Mouse (Mus musculus) embryonic stem cell, embryonic (primary cell): ENCODE measurements around the gene Adamts12.

Experiments
- CTCF ChIA-PET, 4 experiments: fragments of 300-600 bp in 2 of 4; fragments of 350-600 bp in 2 of 4; sonication (Branson Sonifier 250); formaldehyde crosslinking; loops; one replicate each; lab custom pipeline; 2022; ENCODE audit warnings: inconsistent platforms in 2 of 4; lab: Charles Lee
- POLR2A ChIA-PET, 4 experiments: fragments of 300-600 bp in 2 of 4; fragments of 350-600 bp in 2 of 4; sonication (Branson Sonifier 250); formaldehyde crosslinking; loops; one replicate each; lab custom pipeline; 2022; ENCODE audit warnings: antibody characterized with exemption in 4 of 4, inconsistent platforms in 1 of 4; lab: Charles Lee

The Adamts12 gene

DNA sequence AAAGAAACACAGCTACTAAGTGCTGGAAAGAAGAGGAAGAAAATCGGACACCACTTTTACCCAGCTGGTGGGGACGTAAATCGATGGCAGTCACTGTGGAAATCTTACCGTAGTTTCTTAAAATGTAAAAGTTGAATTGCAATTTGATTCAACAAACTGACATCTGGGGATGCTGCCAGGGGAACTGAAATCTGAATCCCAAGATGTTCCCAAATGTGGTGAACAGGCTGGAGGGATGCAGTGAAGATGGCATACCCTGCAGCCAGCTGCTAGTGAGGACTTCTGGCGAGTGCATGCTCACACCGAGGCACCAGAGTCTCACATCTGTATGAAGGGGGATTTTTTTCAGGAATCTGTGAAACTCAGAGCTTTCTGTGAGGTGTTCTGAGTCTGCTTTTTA, 138.5 kb downstream of the Adamts12 start:
- ChIA-PET POLR2A (no interaction called here), CTCF (no interaction called here)

DNA sequence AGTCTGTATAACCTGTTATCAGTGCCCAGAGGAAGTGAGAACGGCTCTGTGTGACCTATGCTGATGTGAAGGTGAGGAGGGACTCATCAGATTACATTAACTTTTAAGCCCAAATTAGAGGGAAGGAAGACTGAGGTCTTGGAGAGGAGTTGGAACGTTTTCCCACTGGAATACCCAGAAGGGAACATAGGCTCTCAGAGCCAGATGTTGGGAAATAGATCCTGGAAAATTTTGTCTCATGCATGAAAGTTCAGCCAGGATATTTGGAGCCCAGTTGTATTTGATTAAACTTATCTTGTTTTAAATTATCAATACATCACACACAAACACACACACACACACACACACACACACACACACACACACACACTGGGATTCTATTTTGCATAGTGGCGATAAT, 140.3 kb downstream of the Adamts12 start:
- ChIA-PET CTCF (no interaction called here), POLR2A (no interaction called here)

DNA sequence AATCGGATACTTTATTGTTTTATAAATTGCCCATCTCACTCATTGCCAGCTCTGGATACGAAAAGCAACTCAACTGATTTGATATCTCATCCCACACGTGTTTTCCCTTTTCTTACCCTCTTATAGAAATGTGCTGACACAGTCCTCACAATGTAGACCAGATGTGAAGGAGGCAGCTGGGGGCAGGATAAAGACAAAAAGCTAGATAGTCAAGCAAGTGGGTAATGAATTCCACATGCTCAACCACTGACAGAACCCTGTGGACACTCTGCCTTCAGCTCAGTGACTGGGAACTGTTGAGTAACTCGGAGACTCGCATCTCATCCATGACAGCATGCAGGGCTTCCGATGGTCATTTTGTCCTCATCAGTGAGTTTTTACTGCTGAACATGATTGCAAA, 146.4 kb downstream of the Adamts12 start:
- ChIA-PET POLR2A (no interaction called here), CTCF (no interaction called here)

DNA sequence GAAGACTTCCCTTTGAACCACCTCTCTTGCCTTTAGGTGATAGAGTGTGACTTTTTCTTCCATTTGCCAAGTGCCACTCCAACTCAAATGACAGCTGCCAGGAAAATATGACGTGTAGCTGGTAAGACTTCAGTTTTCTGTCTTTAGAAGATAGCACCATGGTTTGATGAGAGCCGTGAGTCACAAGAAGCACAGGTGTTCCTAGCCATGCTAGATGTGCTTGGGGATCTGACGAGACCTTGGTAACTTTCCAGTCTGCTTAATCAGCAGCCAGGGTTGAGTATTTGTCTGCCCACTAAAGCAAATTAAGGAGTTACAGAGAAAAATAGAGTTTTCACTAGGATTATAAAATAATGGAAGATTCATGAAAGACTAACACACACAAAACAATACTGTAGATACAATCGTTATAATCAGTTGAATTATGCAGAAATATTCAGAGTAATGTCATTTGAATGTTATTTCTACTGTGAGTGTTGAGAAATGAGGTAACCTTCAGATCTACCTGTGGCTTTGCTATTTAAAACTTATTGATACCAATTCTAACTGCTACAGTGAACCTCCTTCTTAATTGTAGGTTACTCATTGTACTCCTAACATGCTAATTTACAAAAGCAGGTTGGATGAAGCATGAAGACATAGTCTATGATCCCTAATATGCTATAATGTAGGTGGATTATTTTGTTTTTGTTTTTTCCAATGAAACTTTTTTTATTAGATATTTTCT, 169.5 kb downstream of the Adamts12 start:
- ChIA-PET CTCF (no interaction called here), POLR2A (no interaction called here)

DNA sequence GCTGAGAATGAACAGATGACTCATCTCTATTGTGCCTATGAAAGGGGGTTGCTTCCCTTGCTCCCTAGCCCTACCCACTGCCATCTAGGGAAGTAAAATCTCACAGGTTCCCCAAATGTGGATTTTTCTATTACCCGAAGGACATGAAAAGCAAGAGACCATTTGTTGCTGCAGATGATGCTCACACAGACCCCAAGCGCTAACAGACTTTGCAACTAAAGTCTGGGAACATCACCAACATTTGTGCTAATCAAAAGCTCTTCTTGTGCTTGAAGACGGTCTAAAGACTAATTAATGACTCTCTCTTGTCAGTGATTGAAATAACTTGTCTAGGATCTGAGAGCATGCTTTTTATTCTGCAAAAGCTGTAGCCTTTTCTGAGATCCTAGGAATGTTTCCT, 175.8 kb downstream of the Adamts12 start:
- ChIA-PET POLR2A (no interaction called here), CTCF (no interaction called here)

DNA sequence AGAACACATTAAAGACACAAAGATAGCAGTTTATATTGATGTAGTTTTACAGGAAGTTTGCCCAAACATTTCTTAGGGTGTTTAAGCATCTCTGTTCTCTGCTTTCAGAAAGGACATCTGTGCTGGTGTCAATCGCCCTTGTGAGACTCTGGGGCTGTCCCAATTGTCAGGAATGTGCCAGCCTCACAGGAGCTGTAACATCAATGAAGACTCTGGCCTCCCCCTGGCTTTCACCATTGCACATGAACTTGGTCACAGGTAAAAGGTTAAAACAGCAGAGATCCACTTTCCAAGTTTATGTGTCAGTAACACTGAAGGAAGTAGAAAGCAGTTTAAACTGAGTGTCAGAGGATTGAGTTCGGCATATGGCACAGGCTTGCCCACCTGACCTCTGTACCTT, 176.7 kb downstream of the Adamts12 start:
- ChIA-PET CTCF (no interaction called here), POLR2A (no interaction called here)

DNA sequence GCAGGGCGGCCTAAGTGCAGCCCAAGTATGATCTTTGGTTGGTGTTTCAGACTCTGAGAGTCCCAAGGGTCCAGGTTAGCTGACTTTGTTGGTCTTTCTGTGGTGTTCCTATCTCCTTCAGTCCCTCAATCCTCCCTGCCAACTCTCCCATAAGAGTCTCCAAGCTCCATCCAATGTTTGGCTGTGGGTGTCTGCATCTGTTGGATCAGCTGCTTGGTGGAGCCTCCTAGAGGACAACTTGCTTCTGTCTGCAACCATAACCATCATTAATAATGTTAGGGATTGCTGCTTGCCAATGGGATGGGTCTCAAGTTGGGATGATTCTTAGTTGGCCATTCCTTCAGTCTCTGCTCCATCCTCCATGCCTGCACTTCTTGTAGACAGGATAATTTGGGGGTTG, 181.8 kb downstream of the Adamts12 start:
- ChIA-PET POLR2A (no interaction called here), CTCF (no interaction called here)

DNA sequence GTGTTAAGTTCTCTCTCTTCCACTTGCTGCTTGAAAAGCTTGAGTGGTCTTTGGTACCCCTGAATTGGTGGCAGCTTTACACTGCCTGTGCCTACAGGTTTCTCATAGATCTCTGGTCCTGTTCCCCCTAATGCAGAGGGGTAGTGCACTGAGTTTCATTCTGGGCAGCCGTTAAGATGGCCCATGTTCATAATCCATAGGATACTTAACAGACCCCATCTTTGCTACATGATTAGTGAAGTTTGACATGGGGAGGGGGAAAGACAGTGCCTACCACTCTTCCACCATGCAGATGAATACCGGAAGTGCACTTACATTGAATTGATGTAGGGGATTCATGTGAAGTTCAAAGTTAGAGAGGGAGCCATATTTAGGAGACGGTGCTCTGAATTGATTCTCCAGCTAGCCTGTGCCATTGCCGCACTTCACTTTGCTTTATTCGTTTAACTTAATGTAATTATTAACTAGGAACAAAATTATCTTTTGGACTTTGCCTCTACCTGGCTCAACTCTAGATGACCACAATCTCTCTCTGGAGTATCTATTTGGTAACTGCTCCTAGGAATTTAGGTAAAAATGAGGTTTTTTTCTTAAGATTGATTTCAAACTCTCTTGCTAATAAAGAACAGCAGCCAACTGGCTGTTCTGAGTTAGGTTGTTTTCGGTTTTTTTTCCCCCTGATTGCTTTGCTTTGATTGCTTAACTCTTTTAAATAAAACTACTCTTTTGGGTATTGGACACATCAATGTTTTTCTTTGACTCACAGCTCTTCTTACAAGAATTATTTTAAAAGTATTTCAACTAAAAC, 214.9 kb downstream of the Adamts12 start:
- CTCF ChIA-PET, result no interaction called here

DNA sequence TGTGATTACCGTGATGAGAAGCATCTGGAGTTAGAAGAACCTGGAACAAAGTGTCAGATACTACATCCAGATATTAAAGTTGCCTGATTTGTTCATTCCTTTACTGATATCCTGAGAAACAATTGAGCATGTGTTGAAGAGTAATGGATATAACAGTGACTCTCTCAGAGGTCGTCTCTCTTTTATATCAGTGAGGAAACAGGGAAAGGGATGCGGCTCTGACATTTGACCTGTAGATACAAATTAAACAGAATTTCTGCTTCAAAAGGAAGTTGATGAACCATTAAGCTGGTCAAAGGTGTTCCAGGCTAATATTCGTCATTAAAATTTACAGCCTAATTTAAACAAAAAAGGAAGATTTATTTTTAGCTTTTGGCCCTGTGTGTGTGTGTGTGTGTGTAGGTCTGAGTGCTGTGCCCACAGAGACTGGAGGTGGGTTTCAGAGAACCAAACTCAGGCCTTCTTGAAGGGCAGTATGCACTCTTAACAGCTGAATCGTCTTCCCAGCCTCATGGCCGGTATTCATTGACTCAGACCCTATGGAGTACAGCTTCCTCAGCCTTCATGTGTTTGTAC, 216.2 kb downstream of the Adamts12 start:
- CTCF ChIA-PET, result no interaction called here
- POLR2A ChIA-PET, result no interaction called here

More for the DNA sequence above, 214.9 kb downstream of the Adamts12 start:
- POLR2A ChIA-PET, result no interaction called here

DNA sequence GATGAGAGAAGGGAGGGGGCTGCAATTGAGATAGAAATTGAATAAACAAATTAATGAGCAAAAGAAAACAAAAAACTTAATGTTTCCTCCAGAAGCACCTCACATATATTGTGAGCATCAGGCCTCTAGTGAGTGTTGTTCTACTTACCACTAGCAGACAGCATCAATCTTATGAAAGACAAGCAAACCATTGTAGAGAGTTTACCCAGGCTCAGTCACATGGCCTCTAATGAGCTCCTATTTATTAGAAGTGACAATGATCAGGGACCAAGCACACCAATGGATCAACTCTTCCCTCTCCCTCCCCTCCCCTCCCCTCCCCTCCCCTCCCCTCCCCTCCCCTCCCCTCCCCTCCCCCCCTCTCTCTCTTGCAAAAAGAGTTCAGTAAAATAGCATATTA, 218.6 kb downstream of the Adamts12 start:
- POLR2A ChIA-PET, result no interaction called here
- CTCF ChIA-PET, result no interaction called here

DNA sequence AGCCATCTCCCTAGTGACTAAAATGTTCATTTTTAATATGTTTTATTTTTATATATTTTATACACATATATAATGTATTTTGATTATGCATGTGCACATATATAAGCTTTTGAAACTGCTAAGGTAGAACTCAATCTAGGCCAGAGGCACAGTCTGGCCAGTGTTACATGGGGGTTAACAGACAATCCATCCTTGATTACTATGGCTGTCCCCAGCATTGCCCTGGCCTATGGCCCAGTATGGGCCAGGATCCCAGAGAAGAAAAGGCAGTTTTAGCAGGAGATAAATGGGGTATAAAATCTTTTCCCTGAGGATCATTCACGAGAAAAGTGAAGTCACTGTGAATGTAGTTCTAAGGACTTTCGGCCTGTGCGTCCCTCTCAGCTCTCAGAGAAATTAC, 223.2 kb downstream of the Adamts12 start:
- ChIA-PET CTCF (no interaction called here), POLR2A (no interaction called here)

DNA sequence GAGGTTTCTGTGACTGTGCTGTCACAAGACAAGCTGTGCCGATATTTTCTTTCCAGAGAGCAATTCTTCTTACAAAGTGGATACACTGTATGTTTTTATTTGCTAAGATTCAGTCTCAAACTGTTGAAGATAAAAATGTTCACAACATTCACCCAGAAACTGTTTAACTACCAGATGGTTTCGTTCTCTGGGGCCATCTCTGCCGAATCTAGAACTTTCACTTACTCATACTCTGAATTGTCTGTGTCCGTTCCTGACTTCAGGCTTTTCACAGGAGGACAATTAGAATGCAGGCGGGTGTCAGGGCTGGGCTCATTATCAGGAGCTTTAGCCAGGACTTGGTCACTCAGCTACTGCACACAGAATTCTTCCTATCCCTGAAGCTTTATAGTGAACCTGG, 227.7 kb downstream of the Adamts12 start:
- POLR2A ChIA-PET, result no interaction called here
- CTCF ChIA-PET, result no interaction called here

DNA sequence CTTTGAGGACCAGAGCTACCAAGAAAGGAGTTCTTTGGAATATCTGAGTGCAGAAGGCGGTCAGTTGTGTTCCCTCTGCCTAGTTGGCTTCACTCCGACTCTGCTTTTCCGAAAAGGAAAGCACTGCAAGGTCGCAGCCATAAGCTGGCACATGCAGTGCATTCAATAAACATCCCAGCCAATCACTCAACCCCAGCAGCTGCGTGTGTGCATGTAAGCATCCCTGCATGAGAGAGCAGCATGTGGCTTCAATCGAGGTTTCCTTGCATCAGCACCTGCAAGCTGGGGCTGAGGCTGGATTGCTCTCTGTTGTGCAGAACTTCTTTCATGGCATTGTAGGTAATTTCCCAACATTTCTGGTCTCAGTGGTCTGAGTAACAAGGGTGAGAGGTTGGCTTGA, 230.4 kb downstream of the Adamts12 start:
- ChIA-PET CTCF (no interaction called here), POLR2A (interaction anchor here in 1 of 4 experiments (0.9 to 1.0 kb wide), 2 partner anchors 9 to 126 kb away, joined by 3 read pairs; no protein-coding TSS in a partner anchor)

DNA sequence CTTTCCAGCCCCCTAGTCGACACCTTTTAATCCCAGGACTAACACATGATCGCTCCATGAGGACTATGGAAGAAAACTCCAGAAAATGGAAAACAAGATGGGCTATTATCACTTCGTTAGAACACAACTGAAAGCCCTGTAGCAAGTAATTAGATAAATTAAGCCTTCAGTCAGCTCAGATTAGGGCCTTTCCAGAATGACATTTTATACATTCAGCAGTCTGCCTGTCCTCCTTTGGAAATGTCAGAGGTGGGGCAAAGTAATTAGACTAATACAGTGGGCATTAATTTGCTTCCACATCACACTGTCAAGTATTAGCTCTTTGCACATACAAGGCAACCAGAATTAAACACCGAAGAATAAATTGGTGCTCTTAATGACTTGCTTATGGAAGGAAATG, 233.4 kb downstream of the Adamts12 start:
- POLR2A ChIA-PET, result no interaction called here

DNA sequence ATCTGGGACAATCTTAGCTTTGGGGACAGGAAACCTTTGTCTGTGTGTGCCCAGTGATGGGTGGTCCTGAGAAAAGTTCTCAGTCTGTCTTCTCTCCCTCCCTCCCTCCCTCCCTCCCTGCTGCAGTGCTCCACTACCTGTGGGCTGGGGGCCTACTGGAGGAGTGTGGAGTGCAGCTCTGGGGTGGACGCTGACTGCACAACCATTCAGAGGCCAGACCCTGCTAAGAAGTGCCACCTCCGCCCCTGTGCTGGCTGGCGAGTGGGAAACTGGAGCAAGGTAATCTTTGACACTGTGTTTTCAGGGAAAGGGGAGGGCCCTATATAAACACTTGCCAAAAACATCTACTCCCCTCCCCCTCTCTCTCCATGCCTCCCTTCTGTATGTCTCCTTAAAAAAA, 252.5 kb downstream of the Adamts12 start:
- ChIA-PET CTCF (no interaction called here), POLR2A (no interaction called here)

More for the DNA sequence above, 233.4 kb downstream of the Adamts12 start:
- CTCF ChIA-PET, result no interaction called here

DNA sequence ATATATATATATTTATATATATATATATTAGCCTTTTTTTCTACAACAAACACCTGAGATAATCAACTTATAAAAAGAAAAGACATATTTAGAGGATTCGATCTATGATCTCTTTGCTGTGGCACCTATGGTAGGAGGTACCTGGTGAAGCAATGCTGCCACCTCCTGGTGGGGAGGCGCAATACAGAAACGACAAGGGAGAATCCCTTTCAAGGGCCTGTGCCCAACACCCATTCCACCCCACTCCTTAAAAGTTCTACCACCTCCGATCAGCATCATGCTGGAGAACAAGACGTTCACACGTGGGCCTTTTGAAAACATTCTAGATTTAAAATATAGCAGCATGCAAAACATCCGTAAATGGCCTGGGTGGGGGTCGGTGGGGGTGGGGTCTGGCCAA, 255.9 kb downstream of the Adamts12 start:
- CTCF ChIA-PET, result interaction anchor here in 2 of 4 experiments (1.1 to 1.3 kb wide), 3 partner anchors 60 to 399 kb away, joined by 3 to 4 read pairs (median 3); no protein-coding TSS in a partner anchor
- POLR2A ChIA-PET, result interaction anchor here in 1 of 4 experiments (0.8 kb wide), 1 partner anchor 560 kb away, joined by 3 read pairs; no protein-coding TSS in a partner anchor

DNA sequence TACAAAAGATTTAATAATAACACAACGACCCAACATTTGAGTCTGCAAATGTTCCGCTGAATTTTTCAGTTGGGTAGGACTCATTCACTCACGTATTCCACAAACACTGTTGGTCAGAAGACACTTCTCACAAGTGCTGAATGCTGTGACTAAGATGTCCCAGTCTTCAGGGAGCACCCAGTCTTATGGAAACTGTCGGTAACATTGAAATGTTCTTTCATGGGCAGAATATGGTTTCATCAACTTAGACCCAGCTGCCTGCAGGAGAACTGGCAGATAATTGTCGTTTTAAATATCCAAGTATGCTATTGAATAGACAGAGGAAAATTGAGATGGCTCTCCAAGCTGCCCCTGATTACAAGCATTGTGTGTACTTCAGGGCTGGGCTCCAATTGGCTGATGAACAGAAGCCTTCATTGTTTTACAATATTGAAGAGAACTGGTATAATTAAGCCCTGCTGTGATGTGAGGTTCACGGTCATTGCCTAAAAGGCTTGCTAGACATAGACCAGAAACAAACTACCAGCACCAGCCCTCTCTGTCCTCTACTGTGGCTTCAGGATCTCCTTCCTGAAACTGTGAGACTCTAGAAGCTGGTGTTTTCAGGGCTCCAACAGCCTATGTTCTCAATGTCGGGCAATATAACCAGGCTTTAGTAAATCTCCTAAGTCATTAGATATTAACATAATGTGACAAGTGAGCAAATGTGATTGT, 275.0 kb downstream of the Adamts12 start:
- ChIA-PET CTCF (no interaction called here), POLR2A (interaction anchor here in 2 of 4 experiments (0.6 to 1.2 kb wide), 3 partner anchors 19 to 417 kb away, joined by 3 read pairs; no protein-coding TSS in a partner anchor)

DNA sequence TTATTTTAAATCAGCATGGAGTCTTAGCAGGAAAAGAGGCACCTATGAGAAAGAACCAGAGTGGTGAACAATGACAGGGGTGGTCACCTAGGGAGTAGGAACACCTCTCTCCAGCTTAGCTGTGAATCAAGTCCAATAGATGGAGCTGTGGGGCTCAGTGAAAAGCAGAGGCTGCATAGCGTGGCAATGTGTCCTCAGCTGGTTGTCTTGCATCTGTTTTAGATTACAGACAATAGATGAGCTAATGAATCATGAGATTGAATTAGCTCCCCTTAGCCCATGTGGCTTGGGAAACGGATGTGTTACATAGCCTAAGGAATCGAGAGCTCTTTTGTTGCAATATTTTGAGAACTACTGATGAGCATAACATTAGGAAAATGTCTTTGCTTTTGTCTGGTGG, 291.3 kb downstream of the Adamts12 start:
- ChIA-PET POLR2A (interaction anchor here in 2 of 4 experiments (0.5 to 1.2 kb wide), 3 partner anchors 24 to 564 kb away, joined by 3 to 4 read pairs (median 3); no protein-coding TSS in a partner anchor), CTCF (interaction anchor here in 1 of 4 experiments (1.6 kb wide), 1 partner anchor 24 kb away, joined by 7 read pairs; no protein-coding TSS in a partner anchor)

DNA sequence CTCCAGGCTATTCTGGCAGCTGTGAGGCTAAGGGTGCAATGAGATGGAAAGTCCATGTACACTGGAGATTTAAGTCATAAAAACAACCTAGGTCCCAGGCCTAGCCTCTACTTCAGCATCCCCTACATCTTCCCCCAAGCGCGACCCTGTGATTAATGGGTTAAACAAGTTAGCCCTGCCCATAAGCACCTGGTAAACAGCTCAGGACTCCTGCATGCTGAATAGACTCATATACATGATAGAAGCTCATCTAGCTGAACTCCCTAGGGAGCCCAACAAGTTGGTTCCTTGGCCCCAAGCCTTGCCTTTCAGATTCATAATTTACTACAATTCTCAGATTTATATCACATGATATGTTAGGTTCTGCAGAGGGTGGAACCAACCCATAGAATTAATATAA, 292.9 kb downstream of the Adamts12 start:
- CTCF ChIA-PET, result interaction anchor here in 2 of 4 experiments (0.6 to 1.5 kb wide), 4 partner anchors 10 to 145 kb away, joined by 3 to 7 read pairs (median 3); partner anchors contain the start of gene Tars (in 1 of the 2)
- POLR2A ChIA-PET, result interaction anchor here in 3 of 4 experiments (0.6 to 1.5 kb wide), 7 partner anchors 14 to 380 kb away, joined by 3 to 6 read pairs (median 4); partner anchors contain the start of gene Amacr (in 1 of the 3)
